Mouse (Mus musculus): ENCODE data around the gene Adamts2.

- TF ChIP-seq POLR2A (IDR thresholded peaks at IDR 0.05; ENCODE audit: insufficient read depth, low read depth, low read length) (no peak), EP300 (IDR thresholded peaks at IDR 0.05; ENCODE audit: insufficient read depth, low read depth, low read length) (no peak), CTCF (IDR thresholded peaks at IDR 0.05) (no peak)
Measured at GRCm38 (mm10) chr11:50797674-50798073, 195.8 kb downstream of the Adamts2 start.
